Mouse (Mus musculus): ENCODE results near the gene Trpv4. TPM values are rescaled to one million over a fixed set of nuclear protein-coding genes. Genes with fewer than 3 reads are reported as not detected.

Trpv4 gene
- total RNA-seq, 1 experiment from 2014 or later = 1.1 TPM

DNA sequence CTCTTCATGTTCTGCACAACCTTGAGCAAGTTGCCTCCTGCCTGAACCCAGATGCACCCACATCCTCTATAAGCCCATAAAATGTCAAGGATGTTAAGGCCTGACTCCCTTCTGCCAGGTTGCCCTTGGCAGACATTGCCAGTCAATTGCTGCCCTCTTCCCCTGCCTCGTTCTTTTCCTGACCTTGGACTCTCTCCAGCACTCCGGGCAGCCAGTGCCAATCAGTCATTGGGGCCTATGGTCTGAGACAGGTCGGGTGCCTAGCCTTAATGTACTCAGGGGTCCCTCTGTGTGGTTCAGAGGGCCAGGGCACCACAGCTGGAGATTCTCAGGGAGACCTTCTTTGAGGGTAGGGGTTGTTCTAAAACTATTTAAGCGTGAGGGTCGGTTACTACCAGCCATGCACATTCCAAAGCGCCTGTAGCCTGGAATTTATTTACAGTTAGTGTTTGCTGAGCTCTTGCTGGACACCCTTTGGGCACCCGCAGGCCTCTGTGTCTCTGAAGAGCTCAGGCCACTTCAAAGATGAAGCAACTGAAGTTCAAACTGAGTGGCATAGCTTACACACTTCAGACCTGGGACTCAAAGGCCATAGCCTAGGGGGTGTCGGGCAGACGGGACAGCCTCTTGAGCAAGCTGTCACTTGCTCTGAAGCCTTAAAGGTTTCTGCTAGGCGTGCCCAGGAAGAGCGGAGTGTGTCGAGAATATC lies 84.1 kb downstream of the Trpv4 start:
- ATAC-seq (replicated peaks; ENCODE audit: low read depth, poor library complexity, severe bottlenecking) = no peak

DNA sequence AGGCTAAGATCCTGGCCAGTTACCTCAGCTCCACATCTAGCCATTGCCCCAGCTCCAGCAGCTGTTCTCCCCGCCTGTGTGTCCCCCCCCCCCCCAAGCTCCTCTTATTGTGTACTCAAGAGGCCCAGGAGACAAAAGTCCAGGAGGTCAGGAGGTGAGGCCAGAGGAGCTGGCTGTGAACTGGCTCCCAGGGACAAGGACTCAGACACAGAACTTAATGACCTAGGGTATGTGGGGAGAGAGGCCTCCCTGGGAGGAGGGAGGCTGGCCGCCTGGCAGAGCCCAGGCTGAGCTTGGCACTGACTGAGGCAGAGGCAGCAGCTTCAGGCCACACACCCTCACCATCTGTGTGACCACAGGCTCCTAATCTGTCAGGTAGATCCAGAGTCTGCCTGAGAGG lies 85.2 kb downstream of the Trpv4 start:
- ATAC-seq (replicated peaks; ENCODE audit: low read depth, poor library complexity, severe bottlenecking) = no peak

Other genes starting within 250 kb of the Trpv4 start
- 8.2 and 17.5 TPM in 2 replicates for gene Mmab, start 214.4 kb downstream of the Trpv4 start, total RNA-seq (2017)
- gene Mvk, start 214.2 kb downstream of the Trpv4 start, total RNA-seq (2017) = 4.7 and 6.4 TPM in 2 replicates
- 0.18 TPM in 1 of 2 replicates, not detected in the other for gene Fam222a, start 90.4 kb downstream of the Trpv4 start, total RNA-seq (2017)
- gene Gltp, start 32.6 kb upstream of the Trpv4 start, total RNA-seq (2017) = 40.0 and 48.6 TPM in 2 replicates
- gene Tchp, start 49.3 kb upstream of the Trpv4 start, total RNA-seq (2017) = 9.7 and 12.3 TPM in 2 replicates
- gene Ankrd13a, start 116.3 kb upstream of the Trpv4 start, total RNA-seq (2017) = 365 and 466 TPM in 2 replicates
- gene Git2, start 117.1 kb upstream of the Trpv4 start, total RNA-seq (2017) = 80.9 and 86.3 TPM in 2 replicates
- 59.4 and 74.8 TPM in 2 replicates for gene 1500011B03Rik, start 165.0 kb upstream of the Trpv4 start, total RNA-seq (2017)
- gene 4930519G04Rik, start 195.2 kb upstream of the Trpv4 start, total RNA-seq (2017) = not detected in 2 replicates
- not detected in 2 replicates for gene Gm9936, start 200.3 kb upstream of the Trpv4 start, total RNA-seq (2017)
- 9.4 and 10.8 TPM in 2 replicates for gene Oasl2, start 238.5 kb upstream of the Trpv4 start, total RNA-seq (2017)

Data from common myeloid progenitor, adult 5-6 weeks (primary cell).